9 mouse cellular contexts compared by ENCODE assay signal in the genomic region with DNA sequence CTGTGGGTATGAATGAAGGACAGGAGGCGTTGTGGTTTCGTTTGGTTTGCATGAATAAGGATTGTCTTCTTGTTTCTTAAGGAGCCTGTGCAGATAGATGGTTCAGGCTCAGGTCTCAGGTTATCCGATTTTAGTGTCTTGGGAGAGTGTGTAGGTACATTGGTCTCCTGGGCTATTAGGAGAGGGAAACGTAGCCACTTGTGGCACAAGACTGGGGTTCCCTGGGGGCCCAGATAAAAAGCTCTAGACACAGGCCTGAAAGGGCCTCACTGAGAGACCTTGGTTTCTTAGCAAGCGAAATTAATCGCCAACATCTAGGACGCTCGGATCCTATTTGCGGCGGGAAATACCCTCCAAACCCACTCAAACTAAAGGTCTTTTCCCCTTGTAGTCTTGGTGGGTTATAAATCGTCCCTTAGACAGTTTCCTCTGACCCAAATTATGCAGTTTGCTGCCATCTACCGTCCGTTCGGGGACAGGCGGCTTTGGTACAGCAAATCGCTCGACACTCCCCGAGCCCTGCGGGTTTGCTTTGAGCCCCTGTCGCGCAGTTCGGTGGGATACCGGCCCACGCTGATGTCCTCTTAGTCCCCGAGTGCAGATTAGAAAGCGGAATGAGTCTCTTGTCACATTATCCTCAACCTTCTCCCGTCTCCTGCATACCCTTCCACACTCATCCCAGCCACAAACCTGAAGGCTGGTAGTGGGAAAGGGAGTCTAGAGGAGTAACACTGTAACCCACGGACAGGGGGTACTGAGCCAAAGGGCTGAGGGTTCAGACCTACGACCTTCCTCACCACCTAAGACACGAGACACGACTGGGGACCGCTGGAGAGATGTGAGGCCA. TPM values are rescaled to one million over a fixed set of nuclear protein-coding genes. Genes with fewer than 3 reads are reported as not detected.
A peak's percentile ranks its signal among the peaks of the same experiment; 100 is the strongest.
DNase-seq lines count a peak whose midpoint lies in the region; ATAC-seq and TF ChIP-seq lines count a peak whose summit lies in the region.
"Had no signal": no experiment of that assay in that cellular context is flagged by ENCODE, and none has a peak within 500 bp of the region (broad histone marks: within the 10 kb centered on the region; RNA-seq: fewer than 3 reads in every experiment).

No protein-coding gene starts in this region.

- no peak for TF ChIP-seq POLR2A in CH12.LX (IDR thresholded peaks at IDR 0.05; ENCODE audit: low read depth, low read length)

- H3K9me3 ChIP-seq in forebrain, embryonic 11.5 days (ENCODE audit: control insufficient read depth, low read length): no peaks in the 10 kb centered on the region
- no peaks in the 10 kb centered on the region; the same call in 1 of the 2 replicates for H3K9me3 ChIP-seq in forebrain, embryonic 16.5 days (ENCODE audit: control insufficient read depth, low read length)
- peaks cover 7% of the 10 kb centered on the region for H3K9me3 ChIP-seq in CH12.LX (replicated peaks; ENCODE audit: low read length)
- H3K9me3 ChIP-seq in megakaryocyte, embryonic 14.5 days: no peaks in the 10 kb centered on the region
- no peaks in the 10 kb centered on the region for H3K9me3 ChIP-seq in stomach, embryonic 14.5 days (ENCODE audit: control insufficient read depth, low read depth, low read length)

- H3K27ac ChIP-seq in forebrain, embryonic 11.5 days (ENCODE audit: low read depth, low read length): no peak overlapping the region
- no peak overlapping the region for H3K27ac ChIP-seq in forebrain, embryonic 16.5 days (ENCODE audit: low read length)
- H3K27ac ChIP-seq in CH12.LX (ENCODE audit: insufficient read depth, low read depth): no peak overlapping the region
- H3K27ac ChIP-seq in stomach, embryonic 14.5 days (ENCODE audit: low read length): peak overlapping the region; percentile 52; the same call in 1 of the 2 replicates
- H3K27ac ChIP-seq: macrophage had no signal

- H3K9ac ChIP-seq in forebrain, embryonic 11.5 days (ENCODE audit: low read length): no peak overlapping the region
- H3K9ac ChIP-seq in forebrain, embryonic 16.5 days (replicated peaks; ENCODE audit: low read depth, low read length): no peak overlapping the region
- peak overlapping the region; percentile 82 for H3K9ac ChIP-seq in CH12.LX (ENCODE audit: insufficient read depth, low read depth)
- peak overlapping the region; percentile 37 for H3K9ac ChIP-seq in stomach, embryonic 14.5 days (replicated peaks; ENCODE audit: low read depth, low read length)

- dilution Hi-C loops in CH12.LX (cut with MboI; ENCODE audit: extremely low pct_ligation_motif_present, extremely low pct_unique_long_range_greater_than_20kb, low sequenced_read_pairs): no loop called here

- TF ChIP-seq CTCF in CH12.LX (conservative IDR thresholded peaks at IDR 0.05 in 1 of 2, IDR thresholded peaks at IDR 0.05 in 1 of 2; ENCODE audit: low read depth in 2 of 2, low read length in 2 of 2): peak; percentile 79 to 89

- no peak overlapping the region for H3K4me2 ChIP-seq in forebrain, embryonic 11.5 days (ENCODE audit: low read depth, low read length, severe bottlenecking)
- H3K4me2 ChIP-seq in forebrain, embryonic 16.5 days (ENCODE audit: low read length): no peak overlapping the region
- H3K4me2 ChIP-seq in CH12.LX (ENCODE audit: insufficient read depth, low read depth, poor library complexity, severe bottlenecking): peak overlapping the region; percentile 91
- H3K4me2 ChIP-seq in stomach, embryonic 14.5 days (replicated peaks; ENCODE audit: low read depth, low read length): peak overlapping the region; percentile 52

- peaks cover 97% of the 10 kb centered on the region for H3K27me3 ChIP-seq in forebrain, embryonic 11.5 days (ENCODE audit: control insufficient read depth, insufficient read depth, low read length)
- H3K27me3 ChIP-seq in forebrain, embryonic 16.5 days (replicated peaks; ENCODE audit: control insufficient read depth, insufficient read depth, low read length): peaks cover 94% of the 10 kb centered on the region
- peaks cover 90% of the 10 kb centered on the region for H3K27me3 ChIP-seq in CH12.LX (replicated peaks)
- peaks cover 99% of the 10 kb centered on the region for H3K27me3 ChIP-seq in megakaryocyte, embryonic 14.5 days (replicated peaks)
- peaks cover 30% of the 10 kb centered on the region; the same call in 1 of the 2 replicates for H3K27me3 ChIP-seq in stomach, embryonic 14.5 days (ENCODE audit: control insufficient read depth, insufficient read depth, low read length)

- peak; percentile 89 for DNase-seq in forebrain, embryonic 11.5 days (ENCODE audit: low spot score)
- DNase-seq in CH12.LX (ENCODE audit: extremely low read depth): peak; percentile 92
- peak; percentile 23 for DNase-seq in c-Kit-positive CD71-positive TER-119-positive erythroid progenitor cells, embryonic 14.5 days (ENCODE audit: low spot score)
- DNase-seq in heart, postnatal 36 days: peak; percentile 69 to 74
- peak; percentile 93 to 95 for DNase-seq in kidney, postnatal 36 days

- no peaks in the 10 kb centered on the region for H3K79me2 ChIP-seq in CH12.LX (replicated peaks; ENCODE audit: control insufficient read depth, extremely low read depth, insufficient read depth, poor library complexity, severe bottlenecking)

- in situ Hi-C loops in CH12.LX (cut with MboI; ENCODE audit: low pct_ligation_motif_present, low pct_unique_long_range_greater_than_20kb, low sequenced_read_pairs): loop anchor here (10.0 kb wide), 1 partner anchor 570 kb away; no protein-coding TSS in a partner anchor

- TF ChIP-seq RAD21 in CH12.LX (IDR thresholded peaks at IDR 0.05; ENCODE audit: low read depth, low read length): peak; percentile 82

- WGBS in forebrain, embryonic 11.5 days: under 1% methylated on average over 32 of the region's 32 CpGs
- WGBS in forebrain, embryonic 16.5 days: under 1% methylated on average over 32 of the region's 32 CpGs
- WGBS in stomach, embryonic 14.5 days: 1% methylated on average over 32 of the region's 32 CpGs

- no peak for TF ChIP-seq EP300 in CH12.LX (IDR thresholded peaks at IDR 0.05; ENCODE audit: low read length)

- no peak overlapping the region for H3K4me3 ChIP-seq in forebrain, embryonic 11.5 days (ENCODE audit: low read depth, low read length)
- no peak overlapping the region for H3K4me3 ChIP-seq in forebrain, embryonic 16.5 days (replicated peaks; ENCODE audit: low read length)
- peak overlapping the region; percentile 31 to 51 (median 36) for H3K4me3 ChIP-seq in CH12.LX (replicated peaks in 1 of 3; ENCODE audit: low read depth in 2 of 3, low read length in 2 of 3, poor library complexity in 1 of 3)
- peak overlapping the region; percentile 62 for H3K4me3 ChIP-seq in megakaryocyte, embryonic 14.5 days (replicated peaks)
- H3K4me3 ChIP-seq in stomach, embryonic 14.5 days (ENCODE audit: low read depth, low read length): peak overlapping the region; percentile 38

- intact Hi-C loops in heart, postnatal 36 days (cut with DNase I): loop anchor here (2.0 kb wide), 1 partner anchor 14 kb away; a partner anchor contains a TSS

- H3K36me3 ChIP-seq in forebrain, embryonic 11.5 days (ENCODE audit: control insufficient read depth, insufficient read depth, low read length): no peaks in the 10 kb centered on the region
- no peaks in the 10 kb centered on the region for H3K36me3 ChIP-seq in forebrain, embryonic 16.5 days (ENCODE audit: control insufficient read depth, insufficient read depth)
- H3K36me3 ChIP-seq in CH12.LX (replicated peaks in 1 of 2; ENCODE audit: control insufficient read depth in 1 of 2, insufficient read depth in 1 of 2, low read length in 1 of 2): no peaks in the 10 kb centered on the region
- no peaks in the 10 kb centered on the region for H3K36me3 ChIP-seq in megakaryocyte, embryonic 14.5 days (replicated peaks; ENCODE audit: low read length)
- H3K36me3 ChIP-seq in stomach, embryonic 14.5 days (ENCODE audit: control insufficient read depth, insufficient read depth, low read length): no peaks in the 10 kb centered on the region

- no peaks in the 10 kb centered on the region for H3K4me1 ChIP-seq in forebrain, embryonic 11.5 days (replicated peaks; ENCODE audit: control insufficient read depth, insufficient read depth, low read length)
- no peaks in the 10 kb centered on the region for H3K4me1 ChIP-seq in forebrain, embryonic 16.5 days (replicated peaks; ENCODE audit: control insufficient read depth, insufficient read depth, low read length)
- peaks cover 2 to 39% of the 10 kb centered on the region in 2 experiments; a peak in 2 of 4 replicates for H3K4me1 ChIP-seq in CH12.LX (ENCODE audit: control insufficient read depth in 1 of 2, insufficient read depth in 2 of 2)
- H3K4me1 ChIP-seq in megakaryocyte, embryonic 14.5 days: peaks cover 28% of the 10 kb centered on the region
- peaks cover 4% of the 10 kb centered on the region; the same call in 1 of the 2 replicates for H3K4me1 ChIP-seq in stomach, embryonic 14.5 days (ENCODE audit: control insufficient read depth, insufficient read depth, low read length)

- ATAC-seq in forebrain, embryonic 11.5 days (replicated peaks; ENCODE audit: low FRiP score): no peak
- ATAC-seq in forebrain, embryonic 16.5 days: no peak
- peak; percentile 50; the same call in 1 of the 2 replicates for ATAC-seq in stomach, embryonic 14.5 days (ENCODE audit: insufficient number of reproducible peaks, insufficient read depth, low FRiP score, low read depth)

RNA-seq across cellular contexts. Expression of a gene that starts 2.2 kb away (rescaled TPM):
- not detected in 2 replicates for polyA plus RNA-seq in forebrain, embryonic 11.5 days (2014; fragmentation: Nextera tagmentation; extraction: Ambion mirVana)
- not detected in 2 replicates for polyA plus RNA-seq in forebrain, embryonic 16.5 days (2015; fragmentation: Nextera tagmentation; extraction: Ambion mirVana)
- total RNA-seq in CH12.LX (2012; rRNA removed) (0.34 and 1.1 TPM in 2 replicates), CH12.LX (2014; rRNA removed) (0.12 TPM in 1 of 2 replicates, not detected in the other)
- 0.31 and 0.53 TPM in 2 replicates for polyA plus RNA-seq in CH12.LX (2012; ENCODE audit: insufficient read length, low read depth)
- not detected for total RNA-seq in heart, postnatal 36 days (2021)
- polyA plus RNA-seq in megakaryocyte, embryonic 14.5 days (2012; ENCODE audit: insufficient read depth, low replicate concordance): not detected in 2 replicates
- 12.4 TPM in 2 replicates for polyA plus RNA-seq in stomach, embryonic 14.5 days (2014; fragmentation: Nextera tagmentation; extraction: Ambion mirVana)
- polyA plus RNA-seq: macrophage had no signal

RNA-seq across cellular contexts. Expression of a gene that starts 8.0 kb away (rescaled TPM):
- polyA plus RNA-seq in forebrain, embryonic 11.5 days (2014; fragmentation: Nextera tagmentation; extraction: Ambion mirVana): 0.21 TPM in 1 of 2 replicates, not detected in the other
- polyA plus RNA-seq in forebrain, embryonic 16.5 days (2015; fragmentation: Nextera tagmentation; extraction: Ambion mirVana): not detected in 2 replicates
- not detected in 2 replicates for total RNA-seq in CH12.LX (2012; rRNA removed)
- not detected in 2 replicates for total RNA-seq in CH12.LX (2014; rRNA removed)
- polyA plus RNA-seq in CH12.LX (2012; ENCODE audit: insufficient read length, low read depth): not detected in 2 replicates
- total RNA-seq in heart, postnatal 36 days (2021): not detected
- polyA plus RNA-seq in megakaryocyte, embryonic 14.5 days (2012; ENCODE audit: insufficient read depth, low replicate concordance): not detected in 2 replicates
- 8.4 and 14.0 TPM in 2 replicates for polyA plus RNA-seq in stomach, embryonic 14.5 days (2014; fragmentation: Nextera tagmentation; extraction: Ambion mirVana)
- polyA plus RNA-seq: macrophage had no signal

RNA-seq across cellular contexts. Expression of a gene that starts 8.7 kb away (rescaled TPM):
- 0.21 TPM in 1 of 2 replicates, not detected in the other for polyA plus RNA-seq in forebrain, embryonic 11.5 days (2014; fragmentation: Nextera tagmentation; extraction: Ambion mirVana)
- polyA plus RNA-seq in forebrain, embryonic 16.5 days (2015; fragmentation: Nextera tagmentation; extraction: Ambion mirVana): not detected in 2 replicates
- total RNA-seq in CH12.LX (2012; rRNA removed) (0.04 and 0.08 TPM in 2 replicates), CH12.LX (2014; rRNA removed) (not detected in 2 replicates)
- polyA plus RNA-seq in CH12.LX (2012; ENCODE audit: insufficient read length, low read depth): 0.13 TPM in 1 of 2 replicates, not detected in the other
- under 1 TPM; 0.19 to 0.22 TPM for total RNA-seq in heart, postnatal 36 days (2021)
- not detected in 2 replicates for polyA plus RNA-seq in megakaryocyte, embryonic 14.5 days (2012; ENCODE audit: insufficient read depth, low replicate concordance)
- 21.2 and 23.3 TPM in 2 replicates for polyA plus RNA-seq in stomach, embryonic 14.5 days (2014; fragmentation: Nextera tagmentation; extraction: Ambion mirVana)
- polyA plus RNA-seq: macrophage had no signal

RNA-seq across cellular contexts. Expression of a gene that starts 12.8 kb away (rescaled TPM):
- not detected in 2 replicates for polyA plus RNA-seq in forebrain, embryonic 11.5 days (2014; fragmentation: Nextera tagmentation; extraction: Ambion mirVana)
- not detected in 2 replicates for polyA plus RNA-seq in forebrain, embryonic 16.5 days (2015; fragmentation: Nextera tagmentation; extraction: Ambion mirVana)
- total RNA-seq in CH12.LX (2012; rRNA removed) (not detected in 2 replicates), CH12.LX (2014; rRNA removed) (not detected in 2 replicates)
- polyA plus RNA-seq in CH12.LX (2012; ENCODE audit: insufficient read length, low read depth): not detected in 2 replicates
- total RNA-seq in heart, postnatal 36 days (2021): not detected
- polyA plus RNA-seq in megakaryocyte, embryonic 14.5 days (2012; ENCODE audit: insufficient read depth, low replicate concordance): not detected in 2 replicates
- polyA plus RNA-seq in stomach, embryonic 14.5 days (2014; fragmentation: Nextera tagmentation; extraction: Ambion mirVana): 2.3 and 2.7 TPM in 2 replicates
- polyA plus RNA-seq: macrophage had no signal

RNA-seq across cellular contexts. Expression of a gene that starts 23.2 kb away (rescaled TPM):
- not detected in 2 replicates for polyA plus RNA-seq in forebrain, embryonic 11.5 days (2014; fragmentation: Nextera tagmentation; extraction: Ambion mirVana)
- not detected in 2 replicates for polyA plus RNA-seq in forebrain, embryonic 16.5 days (2015; fragmentation: Nextera tagmentation; extraction: Ambion mirVana)
- not detected in 2 replicates for total RNA-seq in CH12.LX (2012; rRNA removed)
- total RNA-seq in CH12.LX (2014; rRNA removed): not detected in 2 replicates
- polyA plus RNA-seq in CH12.LX (2012; ENCODE audit: insufficient read length, low read depth): not detected in 2 replicates
- total RNA-seq in heart, postnatal 36 days (2021): not detected
- 0.09 TPM in 1 of 2 replicates, not detected in the other for polyA plus RNA-seq in megakaryocyte, embryonic 14.5 days (2012; ENCODE audit: insufficient read depth, low replicate concordance)
- polyA plus RNA-seq in stomach, embryonic 14.5 days (2014; fragmentation: Nextera tagmentation; extraction: Ambion mirVana): 0.25 TPM in 2 replicates
- polyA plus RNA-seq: macrophage had no signal

Comparison
In these comparisons a context has a peak if more than half of its experiments do, and no peak if none do; other contexts are left out.
1. DNase-seq: peak in every context shown above with its lines; median percentile 94 in kidney, postnatal 36 days; 92 in CH12.LX; 89 in forebrain, embryonic 11.5 days; 72 in heart, postnatal 36 days; 23 in c-Kit-positive CD71-positive TER-119-positive erythroid progenitor cells, embryonic 14.5 days.
2. H3K4me2 ChIP-seq: peak in CH12.LX (single experiment) and stomach, embryonic 14.5 days (single experiment); none in forebrain, embryonic 11.5 days (single experiment) and forebrain, embryonic 16.5 days (single experiment).
3. H3K4me3 ChIP-seq: peak in CH12.LX (3 of 3), megakaryocyte, embryonic 14.5 days (single experiment) and stomach, embryonic 14.5 days (single experiment); none in forebrain, embryonic 11.5 days (single experiment) and forebrain, embryonic 16.5 days (single experiment).
4. H3K9ac ChIP-seq: peak in CH12.LX (single experiment) and stomach, embryonic 14.5 days (single experiment); none in forebrain, embryonic 11.5 days (single experiment) and forebrain, embryonic 16.5 days (single experiment).
5. RNA of a gene that starts 8.7 kb away (polyA plus RNA-seq): 21.2 to 23.3 TPM in stomach, embryonic 14.5 days; 0.13 TPM in CH12.LX, 0.21 TPM in forebrain, embryonic 11.5 days, not detected in forebrain, embryonic 16.5 days and not detected in megakaryocyte, embryonic 14.5 days; every median in the first group is over 10 times any median in the second.